Mouse (Mus musculus) myocyte (in vitro differentiated cells): ENCODE data around the gene Stk39. TPM values are rescaled to one million over a fixed set of nuclear protein-coding genes. Genes with fewer than 3 reads are reported as not detected.

Experiments
- H3K27me3 ChIP-seq: one replicate; pipeline ENCODE4 v1.6.1; 2011; ENCODE audit not compliant: control insufficient read depth, insufficient read depth, insufficient read length
- H3K36me3 ChIP-seq: one replicate; pipeline ENCODE4 v1.6.1; 2011; ENCODE audit not compliant: control insufficient read depth, insufficient read depth
- H3K4me2 ChIP-seq: one replicate; pipeline ENCODE4 v1.6.1; 2011; ENCODE audit warnings: low read depth, control low read depth
- H3K4me3 ChIP-seq: one replicate; pipeline ENCODE4 v1.5.1; 2011; ENCODE audit warnings: mild to moderate bottlenecking, control low read depth, moderate library complexity
- H3K79me2 ChIP-seq: one replicate; pipeline ENCODE4 v1.6.1; 2011; ENCODE audit not compliant: control insufficient read depth, insufficient read depth
- H3ac ChIP-seq: one replicate; pipeline ENCODE4 v1.6.1; 2011; ENCODE audit not compliant: control insufficient read depth, insufficient read length
- CEBPB ChIP-seq: IDR thresholded peaks from 2 replicates; pipeline ENCODE4 v1.6.1; 2011; ENCODE audit warnings: mild to moderate bottlenecking, moderate library complexity; ENCODE audit not compliant: poor library complexity, insufficient read depth, severe bottlenecking
- E2F4 ChIP-seq: IDR thresholded peaks from one replicate; pipeline ENCODE4 v1.6.1; 2011; ENCODE audit warnings: mild to moderate bottlenecking, control low read depth, moderate library complexity; ENCODE audit not compliant: insufficient read depth
- MAX ChIP-seq: IDR thresholded peaks from one replicate; pipeline ENCODE4 v1.6.1; 2011; ENCODE audit warnings: low read depth, mild to moderate bottlenecking, control low read depth
- MYOD1 ChIP-seq, 3 experiments: IDR thresholded peaks; one replicate each; pipeline ENCODE4 v1.6.1; 2011; ENCODE audit warnings: control low read depth in 2 of 3, low read depth in 2 of 3, mild to moderate bottlenecking in 2 of 3, moderate library complexity in 1 of 3; ENCODE audit not compliant: insufficient read length in 2 of 3, control insufficient read depth in 1 of 3
- MYOG ChIP-seq, 3 experiments: IDR thresholded peaks; one replicate each; pipeline ENCODE4 v1.6.1; 2011; ENCODE audit warnings: control low read depth in 2 of 3, low read depth in 2 of 3, mild to moderate bottlenecking in 2 of 3; ENCODE audit not compliant: insufficient read length in 2 of 3, control insufficient read depth in 1 of 3, insufficient read depth in 1 of 3
- POLR2A ChIP-seq: IDR thresholded peaks from one replicate; pipeline ENCODE4 v1.6.1; 2011; ENCODE audit warnings: low read depth, mild to moderate bottlenecking, control low read depth, moderate library complexity; ENCODE audit not compliant: insufficient read length
- POLR2AphosphoS2 ChIP-seq: IDR thresholded peaks from one replicate; pipeline ENCODE4 v1.6.1; 2011; ENCODE audit warnings: low read depth, control low read depth; ENCODE audit not compliant: insufficient read length
- REST ChIP-seq: IDR thresholded peaks from one replicate; pipeline ENCODE4 v1.6.1; 2011; ENCODE audit warnings: mild to moderate bottlenecking, control low read depth, moderate library complexity; ENCODE audit not compliant: insufficient read depth, insufficient read length
- SRF ChIP-seq: IDR thresholded peaks from one replicate; pipeline ENCODE4 v1.6.1; 2011; ENCODE audit warnings: low read depth; ENCODE audit not compliant: control insufficient read depth, insufficient read length
- TCF12 ChIP-seq: IDR thresholded peaks from one replicate; pipeline ENCODE4 v1.6.1; 2011; ENCODE audit warnings: mild to moderate bottlenecking, control low read depth; ENCODE audit not compliant: poor library complexity, insufficient read depth, severe bottlenecking
- TCF3 ChIP-seq: IDR thresholded peaks from one replicate; pipeline ENCODE4 v1.6.1; 2011; ENCODE audit warnings: low read depth, control low read depth; ENCODE audit not compliant: insufficient read length
- USF1 ChIP-seq: IDR thresholded peaks from one replicate; pipeline ENCODE4 v1.6.1; 2011; ENCODE audit warnings: low read depth, mild to moderate bottlenecking, control low read depth, moderate library complexity
- polyA plus RNA-seq: library from polyadenylated mRNA; unstranded; fragments of >200 nt; fragmentation: generic; extraction: Trizol; gene quantifications from one replicate; pipeline ENCODE4 v1.2.1, GENCODE M21; 2012; ENCODE audit warnings: missing spikeins

The Stk39 gene
- polyA plus RNA-seq, 1 experiment, result 4.7 TPM

DNA sequence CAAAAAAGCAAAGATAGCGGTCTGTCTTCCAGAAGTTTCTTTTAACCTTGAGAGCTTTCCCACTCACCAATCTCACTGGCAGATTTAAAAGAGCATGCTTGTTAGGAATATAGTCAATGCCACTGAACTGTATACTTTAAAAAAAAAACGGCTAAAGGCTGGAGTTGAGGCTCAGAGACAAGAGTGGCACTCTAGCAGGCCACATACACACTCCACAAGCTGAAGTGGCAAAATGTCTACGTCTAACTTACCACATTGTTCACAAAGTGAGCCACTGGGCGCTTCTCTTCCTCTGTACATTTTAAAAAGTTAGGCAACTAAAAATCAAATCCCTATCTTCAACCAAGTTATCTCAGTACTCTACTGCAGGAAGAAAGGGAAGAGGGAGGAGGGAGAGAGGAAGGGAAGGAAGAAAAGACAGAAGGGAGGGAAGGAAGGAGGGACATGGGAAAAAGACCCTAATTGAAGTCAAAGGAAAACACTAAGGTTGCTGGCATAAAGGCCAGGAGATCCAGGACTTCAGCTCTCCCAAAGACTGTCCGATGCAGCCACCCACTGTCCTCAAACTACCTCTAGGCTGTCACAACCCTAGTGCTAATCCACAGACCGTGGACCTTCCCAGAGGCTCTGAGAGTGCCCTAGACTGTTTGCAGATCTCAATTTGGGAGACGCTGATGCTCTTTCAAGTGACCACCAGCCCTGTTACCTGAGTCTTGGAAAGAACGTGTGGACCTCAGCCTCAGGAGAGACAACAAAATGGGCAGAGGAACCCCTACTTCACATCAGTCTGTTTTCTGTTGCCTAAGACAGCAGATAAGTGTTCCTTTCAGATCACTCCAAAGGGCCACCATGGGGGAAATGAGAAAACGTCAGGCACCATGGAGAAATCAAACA, 4.7 kb downstream of the Stk39 start:
- H3K4me3 ChIP-seq, result no peak overlapping the region
- H3K36me3 ChIP-seq, result no peaks in the 10 kb centered on the region
- no peaks in the 10 kb centered on the region for H3K27me3 ChIP-seq
- H3K79me2 ChIP-seq, result no peaks in the 10 kb centered on the region
- no peak overlapping the region for H3ac ChIP-seq
- TF ChIP-seq CEBPB (no peak), SRF (no peak), POLR2AphosphoS2 (no peak), MYOD1 (IDR thresholded peaks at IDR 0.05; ENCODE audit: control insufficient read depth in 1 of 3, insufficient read length in 2 of 3, low read depth in 2 of 3) (no peak), E2F4 (no peak), USF1 (no peak), POLR2A (no peak), MAX (no peak), TCF3 (no peak), REST (no peak), MYOG (IDR thresholded peaks at IDR 0.05; ENCODE audit: control insufficient read depth in 1 of 3, insufficient read depth in 1 of 3, insufficient read length in 2 of 3, low read depth in 2 of 3) (no peak), TCF12 (no peak)
- H3K4me2 ChIP-seq, result no peak overlapping the region

DNA sequence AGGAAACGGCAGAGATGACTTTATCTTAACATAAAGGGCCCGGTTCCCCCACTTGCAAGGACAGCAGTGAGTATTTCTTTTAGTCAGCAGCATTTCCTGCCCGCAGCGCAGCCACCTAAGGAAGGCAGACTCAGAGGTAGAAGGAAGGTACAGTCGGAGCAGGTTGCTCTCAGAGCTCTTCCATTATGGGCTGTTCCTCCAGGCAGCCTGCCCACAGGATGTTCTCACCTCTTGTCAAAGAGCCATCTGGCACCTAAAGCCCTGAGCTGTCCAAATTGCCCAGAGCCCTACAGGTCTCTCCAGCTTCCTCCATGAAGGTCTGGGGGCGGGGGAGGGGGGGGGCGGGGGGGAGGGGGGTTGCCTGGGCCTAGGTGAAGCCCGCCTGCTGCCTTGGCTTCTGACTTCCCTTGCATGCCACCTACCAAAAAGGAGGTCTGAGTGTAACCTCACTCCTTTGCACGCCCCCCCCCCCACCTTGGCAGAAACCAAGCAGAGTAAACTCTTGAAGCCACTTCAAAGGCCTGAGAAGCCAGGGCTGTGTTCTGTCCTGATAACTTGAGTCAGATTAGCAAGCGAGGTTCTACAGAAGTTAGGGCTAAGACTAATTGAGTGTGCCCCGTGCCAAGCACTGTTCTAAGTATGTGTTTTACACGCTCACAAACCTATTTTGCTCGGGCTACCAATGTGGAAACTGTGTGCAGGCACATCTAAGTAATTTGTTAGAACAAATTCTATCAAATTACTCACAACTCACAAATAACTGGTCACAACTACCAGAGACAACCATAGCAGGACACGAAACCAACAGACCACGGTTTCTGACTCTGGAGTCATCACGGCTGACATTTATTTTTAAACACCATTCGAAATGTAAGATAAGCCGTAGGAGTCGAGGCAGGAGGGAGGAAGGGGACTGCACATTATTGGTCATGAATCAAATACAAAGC, 5.7 kb downstream of the Stk39 start:
- Histone ChIP-seq H3K4me2 (no peak overlapping the region), H3K36me3 (no peaks in the 10 kb centered on the region), H3ac (no peak overlapping the region), H3K4me3 (no peak overlapping the region), H3K79me2 (no peaks in the 10 kb centered on the region), H3K27me3 (no peaks in the 10 kb centered on the region)
- no peak for TF ChIP-seq REST
- no peak for TF ChIP-seq MYOD1 (IDR thresholded peaks at IDR 0.05; ENCODE audit: control insufficient read depth in 1 of 3, insufficient read length in 2 of 3, low read depth in 2 of 3)
- no peak for TF ChIP-seq USF1
- TF ChIP-seq CEBPB, result no peak

DNA sequence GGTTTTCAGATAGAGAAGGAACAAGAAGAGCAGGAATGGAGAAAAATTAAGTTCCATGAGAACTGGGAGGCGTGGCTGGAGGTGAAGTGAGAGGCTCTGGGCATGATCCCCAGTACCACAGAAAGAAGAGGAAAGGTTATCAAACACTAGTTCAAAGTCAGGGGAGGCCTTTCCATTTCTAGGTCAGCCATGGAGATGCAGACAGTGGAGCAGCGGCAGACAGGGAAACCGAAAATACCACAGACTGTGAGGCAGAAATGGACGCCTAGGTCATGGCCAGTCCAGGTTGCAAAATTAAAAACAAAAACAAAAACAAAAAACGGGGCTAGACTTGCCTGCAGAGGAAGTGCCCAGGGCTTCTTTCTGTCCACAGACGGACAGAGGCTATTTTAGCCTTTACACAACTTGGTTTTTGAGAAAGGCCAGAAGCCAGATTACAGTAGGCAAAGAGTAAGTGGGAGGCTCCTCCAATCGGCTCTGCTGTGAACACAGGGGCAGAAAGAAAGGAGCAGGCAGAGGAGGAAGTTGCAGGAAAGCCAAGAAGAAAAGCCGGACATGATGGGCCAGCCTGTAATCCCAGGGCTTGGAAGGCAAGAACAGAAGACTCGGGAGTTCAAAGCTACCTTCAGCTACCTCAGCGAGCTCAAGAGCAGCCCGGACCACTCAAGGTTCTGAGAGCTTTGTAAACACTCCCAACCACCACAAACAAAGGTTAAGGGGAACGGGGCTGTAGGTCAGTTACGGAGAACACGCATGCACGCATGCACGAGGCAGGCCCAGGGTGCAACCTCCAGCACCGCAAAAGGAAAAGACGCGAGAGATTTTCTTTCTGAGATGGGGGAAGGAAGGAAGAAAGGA, 6.6 kb downstream of the Stk39 start:
- Histone ChIP-seq H3K36me3 (no peaks in the 10 kb centered on the region), H3K4me2 (no peak overlapping the region), H3K4me3 (no peak overlapping the region), H3ac (no peak overlapping the region), H3K27me3 (no peaks in the 10 kb centered on the region), H3K79me2 (no peaks in the 10 kb centered on the region)
- TF ChIP-seq MYOD1 (IDR thresholded peaks at IDR 0.05; ENCODE audit: control insufficient read depth in 1 of 3, insufficient read length in 2 of 3, low read depth in 2 of 3), result no peak
- TF ChIP-seq MAX, result no peak

DNA sequence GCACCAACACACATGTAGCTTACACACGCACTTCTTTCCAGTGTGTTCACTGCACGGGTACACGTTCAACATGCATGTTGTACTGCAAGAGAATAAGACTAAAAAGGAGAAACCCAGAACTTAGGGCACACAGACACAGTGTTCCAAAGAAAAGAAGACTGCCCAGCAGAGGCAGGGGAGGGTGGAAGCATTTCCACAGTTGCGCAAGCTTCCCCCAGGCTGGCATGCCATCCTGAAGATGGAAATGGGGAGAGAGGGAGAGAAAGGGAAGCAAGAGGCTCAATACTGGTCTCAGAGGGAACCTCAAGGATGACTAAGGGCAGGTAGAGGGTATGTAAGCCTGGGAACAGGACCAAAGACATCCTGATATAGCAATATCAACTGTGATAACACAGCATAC, 7.6 kb downstream of the Stk39 start:
- TF ChIP-seq POLR2A (no peak), CEBPB (0 out of 2 replicates have a peak, but pooled peaks have one; percentile 4)
- Histone ChIP-seq H3ac (no peak overlapping the region), H3K27me3 (no peaks in the 10 kb centered on the region), H3K4me2 (no peak overlapping the region), H3K4me3 (no peak overlapping the region), H3K79me2 (no peaks in the 10 kb centered on the region), H3K36me3 (no peaks in the 10 kb centered on the region)

DNA sequence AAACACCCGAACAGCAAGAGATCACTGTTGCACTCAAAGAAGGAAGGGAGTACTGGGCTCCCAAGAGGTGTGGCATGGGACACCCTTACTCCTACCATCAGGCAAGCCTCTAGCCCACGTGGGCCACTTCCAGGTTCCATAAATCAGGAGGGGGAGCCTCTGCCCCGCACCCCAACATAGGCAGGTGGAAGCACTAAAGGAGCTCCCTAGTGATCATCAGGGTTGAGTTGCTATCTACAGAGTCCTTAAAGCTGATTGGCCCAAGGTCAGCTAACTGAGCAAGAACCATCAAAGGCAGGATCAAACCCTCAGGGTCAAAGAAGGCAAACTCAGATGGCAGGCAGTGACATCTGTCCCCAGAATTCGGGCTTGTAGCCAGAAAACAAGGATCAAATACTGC, 8.3 kb downstream of the Stk39 start:
- Histone ChIP-seq H3K27me3 (no peaks in the 10 kb centered on the region), H3K4me3 (no peak overlapping the region), H3K79me2 (no peaks in the 10 kb centered on the region), H3K36me3 (no peaks in the 10 kb centered on the region), H3ac (no peak overlapping the region), H3K4me2 (no peak overlapping the region)
- TF ChIP-seq REST, result no peak
- TF ChIP-seq POLR2AphosphoS2, result no peak
- TF ChIP-seq SRF, result no peak
- no peak for TF ChIP-seq POLR2A
- TF ChIP-seq E2F4, result no peak
- TF ChIP-seq MYOD1 (IDR thresholded peaks at IDR 0.05; ENCODE audit: control insufficient read depth in 1 of 3, insufficient read length in 2 of 3, low read depth in 2 of 3), result no peak
- no peak for TF ChIP-seq TCF3
- no peak for TF ChIP-seq USF1
- TF ChIP-seq MYOG (IDR thresholded peaks at IDR 0.05; ENCODE audit: control insufficient read depth in 1 of 3, insufficient read depth in 1 of 3, insufficient read length in 2 of 3, low read depth in 2 of 3), result no peak
- no peak for TF ChIP-seq MAX
- TF ChIP-seq TCF12, result no peak
